Mouse (Mus musculus) ovary, postnatal 10 days (tissue): ENCODE measurements around the gene Gm527.

Source experiments
- DNase-seq: peaks from one replicate; pipeline ENCODE4 v3.0.0; 2022; ENCODE audit warnings: low spot score

The Gm527 gene

DNA sequence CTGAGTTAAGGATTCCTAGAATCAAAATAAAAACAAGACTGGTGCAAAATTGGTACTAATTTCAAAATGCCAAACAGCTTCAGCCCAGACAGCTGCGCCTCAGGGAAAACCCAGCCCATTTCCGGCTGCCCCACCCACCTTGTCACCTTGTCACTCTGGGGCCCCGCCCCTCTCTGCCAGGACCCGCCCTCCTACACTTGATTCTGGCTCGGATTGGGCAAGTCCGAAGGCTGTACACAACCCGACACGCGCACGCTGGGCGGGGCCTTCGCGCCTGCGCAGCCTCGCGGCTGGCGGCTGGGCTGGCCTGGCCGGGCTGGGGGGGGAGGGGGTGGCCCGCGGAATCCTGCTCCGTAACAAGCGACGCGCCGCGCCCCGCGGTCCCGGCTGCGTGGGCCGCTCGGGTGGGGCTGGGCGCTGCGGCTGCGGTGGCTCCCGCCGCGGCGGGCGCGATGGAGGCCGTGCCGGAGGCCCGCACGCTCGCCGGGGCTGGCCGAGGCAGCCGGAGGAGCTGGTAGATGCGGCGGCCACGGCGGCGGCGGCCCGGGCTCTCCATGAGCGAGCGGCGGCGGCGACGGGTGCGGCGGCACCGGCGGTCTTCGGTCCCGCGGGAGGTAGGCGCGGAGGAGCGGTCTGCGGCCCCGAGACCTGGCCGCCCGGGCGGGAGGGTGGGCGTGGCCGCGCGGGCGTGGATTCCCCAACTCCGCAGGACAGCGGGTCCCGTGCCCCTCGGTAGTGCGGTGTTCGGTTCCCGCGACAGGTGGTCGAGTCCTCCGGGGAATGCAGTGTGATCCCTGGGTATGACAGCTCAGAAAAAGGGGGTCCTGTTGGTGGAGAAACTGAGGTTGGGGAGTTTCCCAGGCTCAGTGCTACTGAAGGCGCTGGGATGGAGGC lies at the start of gene Gm527:
Gene Gm527 (plus strand): TSS at position 329 of the 894 bp plus-strand sequence.
- DNase-seq = peak; percentile 81

DNA sequence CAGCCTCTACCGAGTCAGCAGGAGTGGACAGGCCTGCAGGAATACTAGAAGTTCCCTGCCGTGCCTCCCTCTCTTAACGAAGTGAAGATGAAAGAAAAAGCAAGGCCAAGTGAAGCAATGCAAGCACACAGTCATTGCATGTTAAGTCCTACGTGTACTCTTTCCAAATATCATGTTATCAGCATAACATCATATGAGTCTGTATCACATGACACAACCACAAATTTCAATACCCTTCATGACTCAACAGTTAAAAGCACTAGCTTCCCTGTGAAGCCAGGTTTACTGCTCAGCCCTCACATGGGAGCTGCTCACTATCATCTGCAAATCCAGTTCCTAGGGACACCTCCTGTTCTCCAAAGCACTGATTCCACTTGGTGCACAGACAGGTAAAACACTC lies 46.6 kb upstream of the Gm527 start:
- no peak for DNase-seq

- DNase-seq = no peak
These were observed 20.5 kb upstream of the Gm527 start for GRCm38 (mm10) chr12:64897060-64897730.

DNA sequence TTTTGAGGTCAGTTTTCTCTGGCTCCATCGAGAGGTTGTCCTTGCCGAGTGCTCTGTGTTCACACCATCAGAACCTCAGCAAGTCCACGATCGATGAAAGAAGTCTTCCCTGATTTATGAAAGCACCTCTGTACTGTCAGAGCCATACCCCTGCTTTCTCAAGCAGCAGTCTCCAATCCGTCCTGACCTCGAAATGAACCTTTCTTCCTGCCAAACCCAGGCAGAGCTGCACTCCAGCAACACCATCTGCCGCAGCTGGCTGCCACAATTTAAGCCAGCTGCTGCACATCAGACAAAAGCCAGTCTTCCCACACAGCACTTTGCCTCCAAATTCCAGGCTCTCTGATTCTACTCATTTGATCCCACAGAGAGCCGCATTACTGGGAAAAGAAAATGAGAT lies 15.2 kb upstream of the Gm527 start:
- no peak for DNase-seq

- no peak for DNase-seq
These were observed 14.5 kb upstream of the Gm527 start for GRCm38 (mm10) chr12:64903186-64903585.

DNA sequence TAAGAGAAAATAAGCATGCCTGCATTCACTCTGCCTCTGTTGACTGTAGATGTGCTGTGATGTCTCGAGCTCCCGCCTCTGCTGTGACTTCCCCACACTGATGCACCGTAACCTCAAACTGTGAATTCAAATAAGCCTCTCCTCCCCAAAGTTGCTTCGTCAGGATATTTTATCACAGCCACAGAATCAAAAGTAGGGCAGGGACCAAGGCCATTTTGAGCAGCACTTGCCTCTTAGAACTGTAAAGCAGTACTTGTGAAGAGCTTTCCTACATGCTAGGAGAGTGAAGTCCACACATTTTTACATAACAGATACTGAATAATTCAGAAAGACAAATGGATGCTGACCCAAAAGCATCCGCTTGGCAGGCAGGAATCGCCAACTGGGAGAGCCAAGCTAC lies 4.7 kb upstream of the Gm527 start:
- DNase-seq = no peak

- no peak for DNase-seq
These were observed 971 bp upstream of the Gm527 start for GRCm38 (mm10) chr12:64916735-64917134.

DNA sequence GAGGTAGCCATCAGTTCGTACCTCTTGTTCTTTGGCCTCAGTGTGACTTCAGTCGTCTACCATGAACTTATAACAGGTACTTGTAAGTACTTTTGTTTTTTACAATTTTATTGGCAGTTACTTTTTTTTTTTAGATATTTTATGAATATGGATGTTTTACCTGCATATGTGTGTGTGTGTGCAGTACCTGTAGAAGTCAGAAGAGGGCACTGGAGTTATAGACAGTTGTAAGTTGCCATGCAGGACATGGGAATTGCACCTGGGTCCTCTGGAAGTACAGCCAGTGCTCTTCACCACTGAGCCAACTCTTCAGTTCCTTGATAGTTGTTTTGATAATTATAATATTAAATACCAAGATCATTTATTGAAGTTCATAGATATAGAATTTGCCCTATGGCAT lies 19.8 kb downstream of the Gm527 start:
- DNase-seq = no peak

DNA sequence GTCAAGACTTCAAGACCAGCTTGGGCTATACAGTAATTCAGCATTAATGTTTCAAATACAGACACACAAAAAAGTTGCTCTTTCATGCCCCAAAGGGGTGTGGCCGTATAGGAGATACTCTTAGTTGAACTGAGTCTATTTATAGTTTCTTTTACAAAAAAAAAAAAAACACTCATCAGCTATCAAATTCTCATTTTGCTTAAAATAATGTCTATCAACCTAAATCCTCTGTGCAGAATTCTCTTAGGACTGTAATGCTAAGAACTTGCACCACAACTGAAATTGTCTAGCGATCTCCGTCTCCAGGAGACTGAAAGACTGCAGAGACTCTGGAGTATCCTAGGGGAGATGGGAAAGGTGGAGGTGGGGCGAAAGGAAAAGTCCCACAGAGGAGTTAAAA lies 46.9 kb downstream of the Gm527 start:
- no peak for DNase-seq

DNA sequence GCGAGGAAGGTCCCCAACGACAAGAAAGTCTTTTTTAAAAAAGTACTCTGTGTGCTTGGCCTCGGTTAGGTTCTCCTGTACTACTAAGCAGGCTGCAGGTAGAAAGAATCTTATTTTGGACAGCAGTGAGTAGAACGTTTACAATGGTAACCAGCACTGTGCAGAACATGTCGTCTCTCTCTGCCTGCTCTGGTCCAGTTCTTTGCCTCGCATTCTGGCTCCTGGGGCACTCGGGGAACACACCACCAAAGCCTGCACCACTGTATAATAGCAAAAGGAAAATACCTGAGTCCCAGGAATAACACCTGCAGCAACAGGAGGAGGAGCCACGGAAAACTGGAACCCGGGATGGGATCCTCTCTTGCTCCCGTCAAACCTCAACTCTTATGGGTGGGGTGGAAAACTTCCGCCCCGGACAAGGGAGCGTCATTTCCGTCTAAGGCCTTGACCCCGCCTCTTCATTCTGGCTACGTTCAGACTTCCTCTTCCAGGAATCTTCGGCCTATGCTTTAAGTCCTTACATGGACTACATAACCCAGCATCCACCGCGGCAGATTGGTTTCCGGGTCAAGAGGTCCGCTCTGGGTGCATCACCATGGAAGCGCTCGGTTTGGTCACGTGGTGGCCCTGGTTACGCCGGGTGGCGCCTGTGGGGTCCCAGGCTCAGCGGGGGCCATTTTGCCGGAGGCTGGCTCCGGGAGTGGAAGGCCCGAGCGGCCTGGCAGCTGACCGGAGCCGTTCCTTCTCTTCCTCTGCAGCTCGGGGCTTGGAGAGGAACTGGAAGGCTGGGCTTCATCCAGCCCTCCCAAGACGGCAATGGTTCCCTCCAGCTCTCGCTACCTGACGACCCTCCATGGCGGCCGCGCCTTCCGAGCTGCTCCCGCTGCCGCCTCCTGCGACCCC lies 47.7 kb downstream of the Gm527 start, which contains the start of the genes Klhl28 and Togaram1:
Gene Klhl28 (minus strand): TSS at position 411 of the 903 bp plus-strand sequence.
Gene Togaram1 (plus strand): TSS at position 681 of the 903 bp plus-strand sequence.
- DNase-seq = peak; percentile 97

DNA sequence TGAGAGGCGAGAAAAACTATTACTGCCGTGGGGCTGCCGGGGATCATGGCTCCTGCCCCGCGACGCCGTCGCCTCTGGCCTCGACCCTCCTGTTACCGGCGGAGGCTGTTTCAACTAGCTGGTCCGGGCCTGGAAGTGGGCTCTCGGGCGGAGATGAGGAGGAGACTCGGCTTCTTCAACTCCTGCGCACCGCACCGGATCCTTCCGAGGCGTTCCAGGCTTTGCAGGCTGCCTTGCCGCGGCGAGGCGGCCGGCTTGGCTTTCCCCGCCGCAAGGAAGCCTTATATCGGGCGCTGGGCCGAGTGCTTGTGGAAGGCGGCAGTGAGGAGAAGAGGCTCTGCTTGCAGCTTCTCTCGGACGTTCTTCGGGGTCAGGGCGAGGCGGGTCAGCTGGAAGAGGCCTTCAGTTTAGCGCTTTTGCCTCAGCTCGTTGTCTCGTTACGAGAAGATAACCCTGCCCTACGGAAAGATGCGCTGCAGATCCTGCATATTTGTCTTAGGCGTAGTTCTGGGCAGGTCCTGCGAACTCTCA lies 48.5 kb downstream of the Gm527 start:
- DNase-seq = peak; percentile 39

GRCm38 (mm10) chr12:64966652-64967435 lies 49.1 kb downstream of the Gm527 start:
- DNase-seq = no peak

DNA sequence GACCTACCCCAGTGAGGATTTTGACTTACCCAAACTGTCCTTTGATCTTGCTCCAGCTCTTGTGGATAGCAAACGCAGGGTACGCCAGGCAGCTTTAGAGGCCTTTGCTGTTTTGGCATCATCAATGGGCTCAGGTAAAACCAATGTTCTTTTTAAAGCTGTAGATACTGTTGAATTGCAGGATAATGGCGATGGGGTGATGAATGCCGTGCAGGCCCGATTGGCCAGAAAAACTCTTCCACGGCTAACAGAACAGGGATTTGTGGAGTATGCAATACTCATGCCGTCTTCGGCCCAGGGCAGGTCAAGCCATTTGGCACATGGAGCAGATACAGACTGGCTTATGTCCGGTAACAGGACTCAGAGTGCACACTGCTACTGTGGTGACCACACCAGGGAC lies 49.8 kb downstream of the Gm527 start:
- no peak for DNase-seq

- DNase-seq = no peak
These were observed 50.4 kb downstream of the Gm527 start for GRCm38 (mm10) chr12:64968067-64968466.

- no peak for DNase-seq
These were observed 53.7 kb downstream of the Gm527 start for GRCm38 (mm10) chr12:64971399-64971798.

DNA sequence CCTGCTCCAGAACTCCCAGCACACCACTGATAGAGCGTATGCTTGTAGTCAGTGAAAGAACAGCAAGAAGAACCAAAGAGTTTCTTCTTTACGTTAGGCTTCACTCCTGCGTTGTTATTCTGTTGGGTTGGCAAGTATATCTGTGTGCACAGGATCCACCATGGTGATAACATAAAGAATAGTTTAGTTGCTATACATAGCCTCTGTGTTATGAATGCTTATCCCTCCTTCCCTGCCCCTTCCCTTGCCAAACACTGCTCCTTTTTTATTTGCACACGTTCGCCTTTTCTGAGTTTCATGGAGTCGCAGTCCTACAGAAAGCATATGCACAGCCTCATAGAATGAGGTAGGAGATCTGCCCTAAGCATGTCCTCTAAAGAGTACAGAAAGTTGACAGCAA lies 54.4 kb downstream of the Gm527 start:
- no peak for DNase-seq
